Mouse (Mus musculus) cerebellum, adult 2 months (tissue): Measurements from ENCODE around the gene Klhl12. TPM values are rescaled to one million over a fixed set of nuclear protein-coding genes. Genes with fewer than 3 reads are reported as not detected.
"Not testable (repeated sequence)": the region's sequence is repeated elsewhere in the genome, so short reads cannot be mapped to it uniquely, and the experiment has no call there.

ENCODE experiments used
- DNase-seq, 2 experiments: peaks; one replicate each; pipeline ENCODE4 v3.0.0; 2021
- H3K27ac ChIP-seq: fragments of 200-500 bp; 2 replicates; pipeline ENCODE4 v1.5.1; 2012; ENCODE audit warnings: low read length, control low read depth, inconsistent platforms; ENCODE audit not compliant: insufficient read depth
- H3K27me3 ChIP-seq: fragments of 200-500 bp; 2 replicates; pipeline ENCODE4 v1.6.1; 2012; ENCODE audit warnings: inconsistent platforms, mild to moderate bottlenecking, low read length, moderate library complexity; ENCODE audit not compliant: control insufficient read depth, insufficient read depth
- H3K4me1 ChIP-seq: fragments of 200-500 bp; 2 replicates; pipeline ENCODE4 v1.6.1; 2011; ENCODE audit warnings: low read length; ENCODE audit not compliant: control insufficient read depth, insufficient read depth
- H3K4me3 ChIP-seq: fragments of 200-500 bp; replicated peaks from 2 replicates; pipeline ENCODE3; 2011; ENCODE audit warnings: mild to moderate bottlenecking, low read depth, low read length, control low read depth; ENCODE audit not compliant: insufficient read depth
- CTCF ChIP-seq: fragments of 200-500 bp; IDR thresholded peaks from 2 replicates; pipeline ENCODE4 v1.5.1; 2011; ENCODE audit warnings: low read depth, mild to moderate bottlenecking, control low read depth, low read length, moderate library complexity, borderline replicate concordance; ENCODE audit not compliant: insufficient read depth
- POLR2A ChIP-seq: fragments of 200-500 bp; IDR thresholded peaks from 2 replicates; pipeline ENCODE4 v1.6.1; 2011; ENCODE audit warnings: low read length, control low read depth, borderline replicate concordance; ENCODE audit not compliant: insufficient read depth
- whole genome bisulfite sequencing: fragments of 180-500 bp; shearing (Covaris S2); methylation state at CpG from one replicate; pipeline ENCODE4 v1.1.7; 2018; 5-methylcytosine and 5-hydroxymethylcytosine counted together
- polyA plus RNA-seq: library from polyadenylated mRNA; depleted of rRNA; stranded (reverse); fragments of >200 nt; gene quantifications from 2 replicates; pipeline ENCODE4 v1.2.3, GENCODE M21; 2012

Klhl12 gene
- polyA plus RNA-seq, 1 experiment: 29.8 TPM

DNA sequence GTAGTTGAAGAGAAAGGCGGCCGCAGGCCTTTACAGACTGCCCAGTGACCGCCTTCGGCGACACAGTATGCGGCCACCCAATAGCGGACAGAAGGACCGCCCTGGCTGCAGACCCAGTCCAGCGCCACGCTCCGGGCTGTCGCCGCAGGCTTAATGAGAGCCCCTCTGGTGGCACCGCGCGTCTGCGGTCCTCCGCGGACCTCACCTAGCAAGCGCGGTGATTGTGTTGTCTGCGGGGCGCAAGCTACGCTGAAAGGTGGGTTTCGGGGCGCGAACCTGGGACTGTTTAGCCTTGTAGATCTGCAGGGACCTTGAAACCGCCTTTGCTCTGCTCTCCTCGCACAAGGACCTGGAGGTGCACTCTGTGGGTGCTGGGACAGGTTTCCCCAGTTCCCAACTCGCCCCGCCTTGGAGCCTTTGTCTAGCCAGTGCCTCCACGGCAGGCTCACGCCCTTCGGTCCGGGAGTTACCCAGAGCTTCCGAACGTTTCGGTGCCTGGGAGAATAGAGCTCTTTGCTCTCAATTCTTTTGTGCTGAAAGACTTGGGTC lies 58.1 kb downstream of the Klhl12 start:
- Histone ChIP-seq H3K4me1 (no peaks in the 10 kb centered on the region), H3K27me3 (no peaks in the 10 kb centered on the region), H3K27ac (no peak overlapping the region), H3K4me3 (peak overlapping the region; percentile 30)
- peak; percentile 12 to 28 for DNase-seq
- no peak for TF ChIP-seq POLR2A
- no peak for TF ChIP-seq CTCF
- 6% methylated on average over 38 of the region's 38 CpGs for WGBS

DNA sequence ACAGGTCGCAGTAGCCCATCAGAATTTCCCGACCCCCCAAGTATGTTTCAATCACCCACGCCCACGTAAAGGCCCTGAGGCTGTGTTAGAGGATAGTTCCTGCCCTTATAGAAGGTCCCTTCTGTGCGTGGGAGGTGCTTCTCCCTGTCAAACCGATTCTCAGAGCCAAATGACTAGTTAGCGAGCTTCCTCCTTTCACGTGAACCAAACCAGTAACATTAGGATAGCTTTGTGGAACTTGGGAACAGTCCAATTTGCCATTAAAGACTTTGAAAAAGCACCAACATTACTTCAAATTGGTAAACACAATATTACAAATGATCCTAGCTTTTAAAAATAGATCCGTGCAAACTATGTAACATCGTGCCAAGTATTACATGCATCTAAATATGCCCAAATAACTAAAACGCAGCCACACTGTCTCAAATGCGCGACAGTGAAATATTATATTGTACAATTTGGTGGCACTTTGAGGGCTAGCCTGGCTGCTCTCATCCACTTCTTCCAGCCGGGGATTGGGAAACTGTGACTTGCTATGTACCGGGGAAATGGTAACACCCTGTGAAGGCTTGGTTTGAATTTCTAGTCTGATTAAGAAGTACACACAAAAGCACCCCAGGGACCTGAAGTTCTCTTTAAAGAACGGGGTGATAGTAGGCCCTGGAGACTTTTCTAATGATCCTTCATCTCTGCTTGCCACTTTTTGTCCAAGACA lies 58.7 kb downstream of the Klhl12 start:
- TF ChIP-seq CTCF: no peak
- no peak for TF ChIP-seq POLR2A
- H3K27ac ChIP-seq: no peak overlapping the region
- no peak for DNase-seq
- H3K27me3 ChIP-seq: no peaks in the 10 kb centered on the region
- H3K4me1 ChIP-seq: no peaks in the 10 kb centered on the region
- no peak overlapping the region for H3K4me3 ChIP-seq
- 68% methylated on average over 16 of the region's 16 CpGs for WGBS

DNA sequence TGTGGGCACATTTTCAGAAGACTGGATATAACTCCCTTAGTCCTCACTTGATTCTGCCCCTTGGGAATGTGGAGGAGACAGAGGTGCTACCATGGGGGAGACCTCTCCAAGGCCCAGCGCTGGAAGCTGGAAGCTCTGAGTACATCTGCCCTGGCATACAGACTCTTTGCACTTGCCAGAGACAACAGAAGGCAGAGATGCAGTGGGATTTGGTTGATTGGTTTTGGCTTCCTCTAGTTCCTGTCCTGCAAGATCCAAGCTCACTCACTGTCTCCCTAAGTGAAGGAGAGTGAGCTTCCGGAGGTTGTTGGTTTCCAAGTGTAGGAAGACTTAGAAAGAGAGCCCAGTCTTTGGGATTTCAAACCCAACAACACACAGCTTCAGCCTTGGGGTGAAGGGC lies 60.6 kb downstream of the Klhl12 start:
- no peak for TF ChIP-seq CTCF
- no peak for TF ChIP-seq POLR2A
- DNase-seq: no peak
- 19% methylated on average over 2 of the region's 2 CpGs for WGBS
- Histone ChIP-seq H3K4me3 (no peak overlapping the region), H3K27me3 (no peaks in the 10 kb centered on the region), H3K4me1 (no peaks in the 10 kb centered on the region), H3K27ac (no peak overlapping the region)

DNA sequence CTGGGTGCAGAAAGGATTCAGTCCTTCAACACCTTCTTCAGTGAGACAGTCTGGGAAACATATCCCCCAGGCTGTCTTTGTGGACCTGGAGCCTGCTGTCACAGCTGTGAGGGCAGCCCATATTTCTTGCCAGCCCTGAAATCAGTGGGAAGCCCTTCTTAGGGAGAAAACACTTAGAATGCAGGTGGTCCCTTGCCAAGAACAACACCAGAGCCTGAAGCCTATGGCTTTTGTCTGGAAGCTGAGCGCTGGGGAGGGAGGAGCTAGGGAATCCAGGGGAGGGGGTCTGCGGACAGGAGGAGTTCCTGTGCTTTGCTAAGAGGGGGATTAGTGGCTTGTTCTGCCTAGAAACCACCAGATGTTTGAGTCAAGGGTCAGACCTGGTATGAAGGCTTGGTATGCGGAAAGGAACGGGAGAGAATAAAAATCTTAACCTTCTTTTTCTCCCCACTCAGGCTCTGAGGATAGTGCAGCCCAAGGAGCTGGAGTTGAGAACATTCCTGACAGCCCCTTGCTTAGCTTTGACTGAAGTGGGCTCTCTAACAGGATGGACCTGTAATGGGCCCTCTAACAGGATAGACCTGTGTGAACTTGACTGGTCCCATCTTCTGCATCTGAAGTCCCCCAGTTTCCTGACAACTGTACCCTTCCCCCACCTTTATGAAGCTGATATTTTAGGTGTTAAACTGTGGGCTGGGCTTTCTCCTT lies 61.3 kb downstream of the Klhl12 start:
- WGBS: 34% methylated on average over 4 of the region's 4 CpGs
- TF ChIP-seq POLR2A (no peak), CTCF (no peak)
- DNase-seq: no peak
- H3K4me3 ChIP-seq: no peak overlapping the region
- H3K4me1 ChIP-seq: no peaks in the 10 kb centered on the region
- no peak overlapping the region for H3K27ac ChIP-seq
- no peaks in the 10 kb centered on the region for H3K27me3 ChIP-seq

DNA sequence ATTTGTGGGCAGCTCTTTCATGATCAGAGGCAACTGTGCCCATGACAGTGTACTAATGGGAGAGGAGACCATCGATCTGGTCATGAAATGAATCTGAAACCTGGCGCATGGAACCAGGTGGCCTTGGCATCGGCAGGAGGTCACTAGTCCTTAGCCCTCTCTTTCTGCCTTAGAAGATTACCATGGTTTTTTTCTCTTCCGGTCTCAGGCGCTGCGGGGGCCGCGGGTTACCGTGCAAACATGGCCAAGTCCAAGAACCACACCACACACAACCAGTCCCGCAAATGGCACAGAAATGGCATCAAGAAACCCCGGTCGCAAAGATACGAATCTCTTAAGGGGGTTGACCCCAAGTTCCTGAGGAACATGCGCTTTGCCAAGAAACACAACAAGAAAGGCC lies 62.5 kb downstream of the Klhl12 start:
- not testable (repeated sequence) for H3K4me3 ChIP-seq, H3K4me1 ChIP-seq, H3K27me3 ChIP-seq, DNase-seq, H3K27ac ChIP-seq
- WGBS: 93% methylated on average over 14 of the region's 14 CpGs

DNA sequence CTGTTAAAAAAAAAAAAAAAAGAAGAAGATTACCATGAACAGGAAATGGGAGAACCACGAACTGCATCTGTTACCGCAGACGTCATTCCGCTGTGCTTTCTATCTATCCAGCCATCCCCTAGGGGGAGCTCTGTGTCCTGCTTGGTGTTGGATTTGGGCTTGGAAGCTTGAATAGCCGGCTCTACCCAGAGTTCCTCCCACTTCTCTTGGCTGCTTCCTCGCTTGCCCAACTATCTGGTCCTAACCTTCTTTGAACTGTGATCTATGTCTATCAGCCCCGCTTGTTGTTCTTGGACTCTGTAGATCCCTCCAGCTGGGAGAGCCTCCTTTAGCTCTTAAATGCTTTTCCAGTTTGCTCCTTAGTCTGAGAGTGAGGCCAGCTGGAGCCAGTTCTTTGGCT lies 63.3 kb downstream of the Klhl12 start:
- peak; percentile 78 to 79 for DNase-seq
- Histone ChIP-seq H3K4me1 (no peaks in the 10 kb centered on the region), H3K4me3 (no peak overlapping the region), H3K27me3 (no peaks in the 10 kb centered on the region), H3K27ac (no peak overlapping the region)
- WGBS: 3% methylated on average over 7 of the region's 7 CpGs
- TF ChIP-seq CTCF (peak; percentile 88), POLR2A (no peak)

DNA sequence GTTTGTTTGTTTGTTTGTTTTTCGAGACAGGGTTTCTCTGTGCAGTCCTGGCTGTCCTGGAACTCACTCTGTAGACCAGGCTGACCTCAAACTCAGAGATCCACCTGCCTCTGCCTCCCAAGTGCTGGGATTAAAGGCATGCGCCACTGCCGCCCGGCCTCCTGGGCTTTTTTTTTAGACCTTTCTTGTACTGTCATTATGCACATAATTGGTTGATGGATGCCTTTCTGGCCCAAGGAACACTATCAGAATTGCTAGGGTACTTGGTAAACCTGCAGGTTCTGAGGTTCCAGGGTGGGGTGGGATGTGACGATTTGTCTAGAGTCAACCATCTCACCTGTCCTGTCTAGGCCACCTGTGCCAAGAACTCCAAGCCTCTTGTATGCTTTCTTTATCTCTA lies 63.9 kb downstream of the Klhl12 start:
- not testable (repeated sequence) for H3K27me3 ChIP-seq, H3K4me3 ChIP-seq, H3K4me1 ChIP-seq, H3K27ac ChIP-seq, DNase-seq
- 96% methylated on average over 5 of the region's 5 CpGs for WGBS

DNA sequence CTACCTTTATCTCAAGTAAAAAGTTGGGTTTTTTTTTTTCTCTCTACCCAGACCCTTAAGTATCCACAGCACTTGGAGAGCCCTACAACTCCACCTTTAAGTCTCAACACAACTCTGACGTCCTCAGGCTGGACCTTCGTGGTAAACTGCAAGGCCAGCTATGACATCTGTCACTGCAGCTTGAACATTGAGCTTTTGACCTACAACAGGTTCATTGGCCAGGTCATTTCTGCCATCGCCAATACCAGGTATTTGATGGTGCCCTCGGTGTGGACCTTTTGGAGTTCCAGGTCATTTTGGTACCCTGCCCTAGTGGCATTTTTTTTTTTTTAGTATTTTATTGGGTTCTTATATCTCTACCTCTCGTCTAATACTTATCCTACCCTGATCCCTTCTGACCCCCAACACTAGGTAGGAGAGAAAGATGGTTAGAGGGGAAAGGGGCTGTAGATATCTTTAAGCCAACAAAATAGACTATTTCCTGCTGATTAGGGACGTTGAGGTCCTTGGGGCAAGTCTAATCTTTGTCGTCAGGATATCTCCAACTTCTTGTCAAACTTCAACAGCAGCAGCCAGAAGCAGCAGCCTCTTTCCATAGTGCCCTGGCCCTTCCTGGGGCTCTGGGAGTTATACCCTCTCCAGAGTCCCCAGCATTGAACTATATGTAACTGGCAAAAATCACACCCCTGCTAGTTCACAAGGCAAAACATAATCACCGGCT lies 64.8 kb downstream of the Klhl12 start:
- DNase-seq: no peak
- Histone ChIP-seq H3K4me1 (no peaks in the 10 kb centered on the region), H3K27me3 (no peaks in the 10 kb centered on the region), H3K27ac (no peak overlapping the region), H3K4me3 (no peak overlapping the region)
- TF ChIP-seq POLR2A (no peak), CTCF (no peak)
- WGBS: 87% methylated on average over 8 of the region's 8 CpGs
